Mouse (Mus musculus) forebrain, embryonic 15.5 days (tissue): ENCODE measurements around the gene Rpl27a. TPM values are rescaled to one million over a fixed set of nuclear protein-coding genes. Genes with fewer than 3 reads are reported as not detected.

Source experiments
- ATAC-seq: fragments of 200-750 bp; cut with Nextera tagmentation; replicated peaks from 2 replicates; pipeline ENCODE4 v1.8.0; 2017; ENCODE audit warnings: mild to moderate bottlenecking, moderate TSS enrichment, moderate library complexity
- H3K27ac ChIP-seq: fragments of 300-500 bp; sonication (generic); replicated peaks from 2 replicates; pipeline ENCODE4 v1.5.1; 2015; ENCODE audit warnings: mild to moderate bottlenecking, inconsistent platforms
- H3K27me3 ChIP-seq: fragments of 300-500 bp; sonication (generic); 2 replicates; pipeline ENCODE4 v1.6.1; 2015; ENCODE audit warnings: inconsistent platforms
- H3K36me3 ChIP-seq: fragments of 300-500 bp; sonication (generic); 2 replicates; pipeline ENCODE4 v1.6.1; 2015; ENCODE audit warnings: mild to moderate bottlenecking, inconsistent platforms
- H3K4me1 ChIP-seq: fragments of 300-500 bp; sonication (generic); 2 replicates; pipeline ENCODE4 v1.6.1; 2015; ENCODE audit warnings: inconsistent platforms
- H3K4me2 ChIP-seq: fragments of 300-500 bp; sonication (generic); replicated peaks from 2 replicates; pipeline ENCODE4 v1.6.1; 2015; ENCODE audit warnings: mild to moderate bottlenecking, inconsistent platforms
- H3K4me3 ChIP-seq: fragments of 300-500 bp; sonication (generic); 2 replicates; pipeline ENCODE4 v1.5.1; 2015; ENCODE audit warnings: mild to moderate bottlenecking, inconsistent platforms
- H3K9ac ChIP-seq: fragments of 300-500 bp; sonication (generic); replicated peaks from 2 replicates; pipeline ENCODE4 v1.6.1; 2015; ENCODE audit warnings: mild to moderate bottlenecking, inconsistent platforms
- H3K9me3 ChIP-seq: fragments of 300-500 bp; sonication (generic); 2 replicates; pipeline ENCODE4 v1.6.1; 2016; ENCODE audit warnings: inconsistent platforms
- WGBS: fragments of 180-500 bp; shearing (Covaris S2); methylation state at CpG from one replicate; pipeline ENCODE4 v1.1.7; 2015; ENCODE audit warnings: mixed read lengths; 5-methylcytosine and 5-hydroxymethylcytosine counted together
- polyA plus RNA-seq: library from polyadenylated mRNA; unstranded; fragments of >200 nt; fragmentation: Nextera tagmentation; extraction: Ambion mirVana; gene quantifications from 2 replicates; pipeline ENCODE4 v1.2.1, GENCODE M21; 2015

Rpl27a gene
- polyA plus RNA-seq, 1 experiment from 2014 or later, result 86.3 TPM

DNA sequence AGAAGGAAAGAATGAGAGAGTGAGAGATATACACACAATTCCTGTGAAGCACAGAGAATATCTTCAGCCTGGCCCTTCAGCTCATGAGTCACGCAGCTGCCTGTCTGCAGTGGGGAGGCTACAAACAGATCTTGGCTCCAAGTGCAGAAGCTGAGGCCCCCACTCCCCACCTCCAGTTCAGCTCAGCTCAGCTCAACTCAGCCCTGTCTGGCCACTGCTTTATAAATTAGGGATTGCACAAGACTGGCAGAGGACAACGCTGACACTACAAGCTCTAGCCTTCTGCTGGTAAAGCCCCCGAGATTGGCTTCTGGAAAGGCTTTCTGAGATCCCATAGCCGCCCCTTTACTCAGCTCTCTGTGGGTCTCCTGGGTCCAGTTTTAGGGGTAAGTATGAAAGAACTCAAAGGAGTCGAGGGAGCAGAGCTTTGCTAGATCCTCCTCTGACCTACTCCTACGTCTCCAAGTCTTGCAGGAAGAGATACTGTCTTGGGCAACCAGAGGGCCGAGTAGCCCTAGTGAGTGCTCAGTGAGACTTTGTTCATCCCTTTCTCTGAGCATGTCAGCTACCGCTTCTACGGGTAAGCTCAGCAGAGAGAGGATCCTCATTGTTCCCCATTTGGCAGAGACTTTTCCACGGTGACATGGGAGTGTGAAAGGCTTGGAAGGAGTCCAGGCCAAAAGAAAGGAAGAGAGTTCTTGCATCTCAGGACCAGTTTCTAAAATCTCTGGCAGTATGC, 26.5 kb downstream of the Rpl27a start:
- H3K27ac ChIP-seq, result no peak overlapping the region
- no peaks in the 10 kb centered on the region for H3K4me1 ChIP-seq
- H3K9ac ChIP-seq, result no peak overlapping the region
- H3K36me3 ChIP-seq, result no peaks in the 10 kb centered on the region
- H3K9me3 ChIP-seq, result no peaks in the 10 kb centered on the region
- no peaks in the 10 kb centered on the region for H3K27me3 ChIP-seq
- 66% methylated on average over 10 of the region's 10 CpGs for WGBS
- no peak overlapping the region for H3K4me2 ChIP-seq
- H3K4me3 ChIP-seq, result no peak overlapping the region
- no peak for ATAC-seq

DNA sequence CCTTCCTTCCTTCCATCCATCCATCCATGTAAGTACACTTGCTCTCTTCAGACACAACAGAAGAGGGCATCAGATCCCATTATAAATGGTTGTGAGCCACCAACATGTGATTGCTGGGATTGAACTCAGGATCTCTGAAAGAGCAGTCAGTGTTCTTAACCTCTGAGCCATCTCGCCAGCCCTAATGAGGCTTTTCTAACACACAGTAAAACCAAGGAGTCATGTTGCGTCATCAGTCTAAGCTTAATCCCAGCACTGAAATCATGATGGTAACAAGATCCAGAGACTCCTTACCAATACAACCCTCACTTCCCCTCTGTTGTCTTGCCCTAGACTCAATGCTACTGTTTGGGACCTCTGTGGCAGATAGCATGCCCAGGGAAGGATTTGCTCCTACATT, 27.2 kb downstream of the Rpl27a start:
- ATAC-seq, result no peak
- Histone ChIP-seq H3K27ac (no peak overlapping the region), H3K9me3 (no peaks in the 10 kb centered on the region), H3K4me2 (no peak overlapping the region), H3K36me3 (no peaks in the 10 kb centered on the region), H3K9ac (no peak overlapping the region), H3K4me1 (no peaks in the 10 kb centered on the region), H3K27me3 (no peaks in the 10 kb centered on the region), H3K4me3 (no peak overlapping the region)
- WGBS, result 88% methylated on average over 2 of the region's 2 CpGs

DNA sequence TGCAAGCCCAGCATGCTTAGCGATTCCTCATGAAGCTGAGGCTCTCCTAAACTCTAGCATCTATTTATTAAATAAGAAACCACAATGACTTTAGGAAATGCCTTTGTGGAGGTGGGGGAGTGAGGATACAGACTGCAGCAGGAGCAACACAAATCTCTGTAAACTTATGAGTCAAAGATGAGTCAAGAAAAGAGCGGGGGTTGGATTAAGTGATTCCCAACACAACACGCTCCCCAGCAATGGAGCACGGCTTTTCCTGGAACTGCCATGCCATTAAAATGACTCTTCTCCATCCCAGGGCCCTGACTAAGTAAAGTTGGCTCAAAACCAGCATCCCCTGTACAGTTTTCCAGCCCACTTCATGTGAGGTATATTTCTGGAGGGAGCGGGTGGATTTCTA, 27.8 kb downstream of the Rpl27a start:
- Histone ChIP-seq H3K4me1 (no peaks in the 10 kb centered on the region), H3K9me3 (no peaks in the 10 kb centered on the region), H3K36me3 (no peaks in the 10 kb centered on the region), H3K27me3 (no peaks in the 10 kb centered on the region), H3K9ac (no peak overlapping the region), H3K4me3 (no peak overlapping the region), H3K27ac (no peak overlapping the region), H3K4me2 (no peak overlapping the region)
- ATAC-seq, result no peak
- 93% methylated on average over 5 of the region's 5 CpGs for WGBS

DNA sequence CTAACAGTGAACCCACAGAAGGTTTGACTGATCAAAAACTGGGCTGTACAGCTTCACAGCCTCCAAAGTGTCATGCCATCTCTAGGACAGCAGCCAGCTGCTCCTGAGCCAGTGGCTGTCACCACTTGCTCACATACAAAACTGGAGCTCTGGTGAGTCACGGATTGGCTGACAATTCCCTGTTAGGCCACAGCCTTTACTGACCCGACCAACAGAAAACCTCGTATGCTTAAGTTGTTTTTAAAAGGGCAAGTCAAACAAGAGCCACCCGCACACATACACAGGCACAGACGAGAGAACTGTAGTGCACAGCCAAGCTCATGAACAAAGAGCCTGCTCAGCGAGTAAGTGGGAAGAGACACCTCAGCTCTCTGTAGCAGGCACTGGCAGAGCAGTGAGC, 40.6 kb downstream of the Rpl27a start:
- no peak for ATAC-seq
- Histone ChIP-seq H3K36me3 (no peaks in the 10 kb centered on the region), H3K4me2 (no peak overlapping the region), H3K4me3 (no peak overlapping the region), H3K27me3 (no peaks in the 10 kb centered on the region), H3K27ac (no peak overlapping the region), H3K4me1 (peaks cover 12% of the 10 kb centered on the region), H3K9me3 (no peaks in the 10 kb centered on the region), H3K9ac (no peak overlapping the region)
- WGBS, result 31% methylated on average over 6 of the region's 6 CpGs

DNA sequence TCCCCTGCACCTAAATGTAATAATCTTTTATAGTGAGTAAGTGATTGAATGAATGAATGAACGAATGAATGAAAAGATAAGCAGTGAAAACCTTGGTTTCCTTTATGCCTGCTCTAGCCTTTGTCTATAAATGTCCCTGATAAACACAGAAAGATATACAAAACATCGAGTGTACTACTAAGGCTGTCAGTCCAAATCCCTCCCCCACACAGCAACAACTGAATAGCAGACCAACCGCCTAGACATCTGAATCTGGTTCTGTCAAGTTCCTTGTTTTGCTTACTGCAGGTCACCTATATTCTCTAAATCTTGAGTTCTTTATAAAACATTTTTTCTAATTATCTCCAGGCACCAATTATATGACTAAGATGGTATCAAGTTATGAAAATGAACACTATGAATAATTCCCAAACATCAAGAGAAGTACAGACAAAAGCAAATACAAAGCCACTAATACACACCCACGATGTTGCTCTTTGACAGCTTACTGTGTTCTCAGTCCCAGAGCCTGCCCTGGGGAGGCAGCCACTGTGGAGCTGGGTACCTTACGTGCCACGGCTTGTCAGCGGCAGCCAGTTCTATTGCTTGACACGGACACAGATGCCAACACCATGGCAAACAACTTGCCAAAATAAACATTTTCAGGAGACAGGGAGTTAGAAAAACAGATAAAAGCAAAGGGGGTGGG, 42.7 kb downstream of the Rpl27a start:
- no peaks in the 10 kb centered on the region for H3K36me3 ChIP-seq
- no peaks in the 10 kb centered on the region for H3K9me3 ChIP-seq
- ATAC-seq, result no peak
- 58% methylated on average over 8 of the region's 8 CpGs for WGBS
- H3K9ac ChIP-seq, result no peak overlapping the region
- no peaks in the 10 kb centered on the region for H3K27me3 ChIP-seq
- no peak overlapping the region for H3K27ac ChIP-seq
- H3K4me3 ChIP-seq, result no peak overlapping the region
- H3K4me2 ChIP-seq, result no peak overlapping the region
- peaks cover 12% of the 10 kb centered on the region for H3K4me1 ChIP-seq

DNA sequence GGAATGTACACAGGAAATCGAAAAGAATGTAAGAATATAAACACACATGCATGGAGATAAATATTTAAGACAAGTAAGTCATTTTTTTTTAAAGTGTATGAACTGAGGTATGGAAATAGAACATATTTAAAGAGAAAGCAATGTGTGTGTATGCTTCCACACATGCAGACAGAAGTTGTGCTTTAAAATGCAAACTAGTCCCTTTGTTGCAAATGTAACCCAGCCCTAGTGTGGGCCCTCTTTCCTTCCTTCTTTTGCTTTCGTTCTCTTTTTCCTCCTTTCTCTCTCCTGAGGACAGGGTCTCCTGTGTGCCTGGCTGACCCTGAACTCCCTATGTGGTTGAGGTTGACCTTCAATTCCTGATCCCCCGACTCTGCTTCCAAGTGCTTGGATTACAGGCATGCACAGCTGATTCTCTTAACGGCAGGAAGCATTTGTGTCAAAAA, 43.2 kb downstream of the Rpl27a start:
- H3K9me3 ChIP-seq, result no peaks in the 10 kb centered on the region
- WGBS, result 64% methylated on average over 4 of the region's 4 CpGs
- H3K27me3 ChIP-seq, result no peaks in the 10 kb centered on the region
- ATAC-seq, result no peak
- H3K36me3 ChIP-seq, result no peaks in the 10 kb centered on the region
- H3K4me1 ChIP-seq, result peaks cover 12% of the 10 kb centered on the region
- H3K4me3 ChIP-seq, result no peak overlapping the region
- no peak overlapping the region for H3K27ac ChIP-seq
- H3K4me2 ChIP-seq, result no peak overlapping the region
- H3K9ac ChIP-seq, result no peak overlapping the region

DNA sequence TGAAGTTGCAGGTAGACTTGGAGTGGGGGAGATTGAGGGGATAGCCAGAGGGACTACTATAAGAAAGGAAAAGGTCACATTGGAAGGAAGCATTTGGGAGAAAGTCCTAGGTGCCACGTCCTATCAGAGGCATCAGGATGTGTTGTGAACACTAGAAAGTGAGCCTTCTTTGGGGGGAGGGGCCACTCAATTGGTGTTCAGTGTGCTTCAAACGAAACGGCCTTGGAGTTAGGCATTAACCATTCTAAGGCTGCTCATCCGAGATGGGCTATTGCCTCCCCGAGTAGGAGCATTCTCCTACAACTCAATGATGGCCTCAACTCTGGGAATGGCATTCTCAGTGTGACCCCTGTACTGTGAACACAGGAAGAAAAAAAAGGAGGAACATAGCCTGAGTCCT, 43.7 kb downstream of the Rpl27a start:
- Histone ChIP-seq H3K27ac (no peak overlapping the region), H3K4me2 (no peak overlapping the region), H3K4me3 (no peak overlapping the region), H3K36me3 (no peaks in the 10 kb centered on the region), H3K27me3 (no peaks in the 10 kb centered on the region), H3K9ac (no peak overlapping the region), H3K4me1 (peaks cover 12% of the 10 kb centered on the region), H3K9me3 (no peaks in the 10 kb centered on the region)
- ATAC-seq, result no peak
- WGBS, result 73% methylated on average over 5 of the region's 5 CpGs

DNA sequence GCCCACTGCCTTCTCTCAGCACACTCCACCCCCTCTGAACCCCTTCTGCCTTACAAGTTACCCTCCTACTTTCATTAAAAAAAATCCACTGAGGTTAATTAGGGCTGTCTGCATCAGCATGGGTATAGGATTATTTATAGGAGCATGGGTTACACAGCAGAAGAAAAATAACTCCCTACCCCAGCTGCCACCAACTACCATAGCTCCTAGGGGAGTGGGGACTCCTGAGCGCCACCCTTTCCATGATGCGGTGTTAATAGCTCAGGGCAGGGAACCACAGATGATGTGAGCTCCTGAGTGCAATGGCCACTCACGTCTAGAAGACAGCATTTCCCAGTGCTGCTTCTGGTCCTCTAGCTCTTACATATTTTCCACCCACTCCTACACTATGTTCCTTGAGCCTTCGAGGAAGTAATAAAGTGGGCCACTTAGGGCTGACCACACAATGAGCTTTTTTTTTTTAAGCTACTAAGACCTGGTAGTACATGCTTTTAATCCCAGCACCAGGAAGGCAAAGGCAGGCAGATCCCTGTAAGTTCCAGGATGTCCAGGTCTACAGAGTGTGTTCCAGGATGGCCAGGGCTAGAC, 44.9 kb downstream of the Rpl27a start:
- H3K9me3 ChIP-seq, result no peaks in the 10 kb centered on the region
- no peak overlapping the region for H3K4me3 ChIP-seq
- ATAC-seq, result no peak
- H3K27ac ChIP-seq, result no peak overlapping the region
- H3K4me2 ChIP-seq, result no peak overlapping the region
- no peaks in the 10 kb centered on the region for H3K36me3 ChIP-seq
- H3K9ac ChIP-seq, result no peak overlapping the region
- WGBS, result 84% methylated on average over 4 of the region's 4 CpGs
- H3K4me1 ChIP-seq, result peaks cover 12% of the 10 kb centered on the region
- H3K27me3 ChIP-seq, result no peaks in the 10 kb centered on the region

DNA sequence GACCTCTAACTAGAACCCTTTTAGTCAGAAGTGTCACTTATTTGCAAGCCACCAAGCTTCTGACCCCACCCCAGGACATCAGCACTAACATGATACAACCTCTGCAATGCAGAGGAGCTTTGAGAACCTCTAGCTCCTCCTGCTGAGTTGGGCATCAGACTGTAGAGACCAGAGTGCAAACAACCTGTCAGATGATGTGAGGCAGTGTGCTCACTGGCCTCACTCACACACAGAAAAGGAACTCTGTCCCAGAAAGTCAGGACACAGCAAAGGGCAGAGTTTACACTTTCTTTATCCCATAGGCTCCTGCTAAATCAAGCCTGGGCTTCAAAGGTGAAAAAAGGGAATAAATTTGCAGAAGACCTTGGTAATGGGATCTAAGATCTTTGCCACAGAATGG, 47.4 kb downstream of the Rpl27a start:
- no peak overlapping the region for H3K9ac ChIP-seq
- no peak for ATAC-seq

DNA sequence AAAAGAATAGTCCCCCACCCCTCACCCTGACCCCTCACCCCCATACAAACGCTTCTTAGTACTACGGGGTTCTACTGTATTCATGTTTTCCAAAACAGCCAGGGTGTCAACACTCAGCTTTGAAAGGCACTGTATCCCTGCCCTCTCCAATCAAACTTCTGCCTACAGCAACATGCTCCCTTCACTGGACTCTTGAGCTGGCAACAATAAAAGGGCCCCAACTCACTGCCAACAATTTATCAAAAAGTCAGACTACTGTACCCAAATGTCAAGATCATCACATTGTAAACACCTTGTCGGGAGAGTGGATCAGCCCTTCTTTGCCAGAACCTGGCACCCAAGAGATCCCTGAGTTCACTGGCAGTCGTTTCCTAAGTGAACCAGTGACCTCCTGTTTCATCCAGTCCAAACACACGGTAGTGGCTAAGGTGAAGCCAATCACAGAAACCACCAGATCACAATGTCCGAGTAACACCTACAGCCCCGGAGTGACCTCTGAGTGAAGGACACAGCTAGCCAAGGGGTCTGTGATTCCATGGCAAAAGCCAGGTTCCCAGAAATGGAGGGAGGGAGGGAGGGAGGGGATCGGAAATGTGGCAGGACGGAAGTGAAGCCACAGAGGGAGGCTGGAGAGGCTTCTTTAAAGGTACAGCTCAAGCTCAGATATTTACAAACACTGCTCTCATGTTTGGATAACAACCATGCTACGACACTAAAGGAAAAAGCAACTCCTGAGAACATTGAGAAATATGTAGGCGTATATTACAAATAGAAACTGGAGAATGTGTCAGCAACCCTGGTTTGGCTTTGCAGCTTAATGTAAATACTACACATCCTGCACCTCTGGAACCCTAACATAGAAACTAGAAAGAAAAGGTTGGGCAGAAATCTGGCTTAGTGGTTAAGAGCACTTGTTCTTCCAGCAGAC, 48.2 kb downstream of the Rpl27a start:
- Histone ChIP-seq H3K27me3 (no peaks in the 10 kb centered on the region), H3K36me3 (no peaks in the 10 kb centered on the region), H3K4me3 (no peak overlapping the region), H3K9ac (no peak overlapping the region), H3K4me1 (peaks cover 3% of the 10 kb centered on the region; the same call in 1 of the 2 replicates), H3K27ac (no peak overlapping the region), H3K4me2 (no peak overlapping the region), H3K9me3 (no peaks in the 10 kb centered on the region)
- no peak for ATAC-seq
- 82% methylated on average over 11 of the region's 11 CpGs for WGBS

More for the DNA sequence above, 47.4 kb downstream of the Rpl27a start:
- H3K27ac ChIP-seq, result no peak overlapping the region
- no peaks in the 10 kb centered on the region for H3K9me3 ChIP-seq
- no peak overlapping the region for H3K4me2 ChIP-seq
- H3K36me3 ChIP-seq, result no peaks in the 10 kb centered on the region
- no peak overlapping the region for H3K4me3 ChIP-seq
- peaks cover 6% of the 10 kb centered on the region; the same call in 1 of the 2 replicates for H3K4me1 ChIP-seq
- H3K27me3 ChIP-seq, result no peaks in the 10 kb centered on the region

DNA sequence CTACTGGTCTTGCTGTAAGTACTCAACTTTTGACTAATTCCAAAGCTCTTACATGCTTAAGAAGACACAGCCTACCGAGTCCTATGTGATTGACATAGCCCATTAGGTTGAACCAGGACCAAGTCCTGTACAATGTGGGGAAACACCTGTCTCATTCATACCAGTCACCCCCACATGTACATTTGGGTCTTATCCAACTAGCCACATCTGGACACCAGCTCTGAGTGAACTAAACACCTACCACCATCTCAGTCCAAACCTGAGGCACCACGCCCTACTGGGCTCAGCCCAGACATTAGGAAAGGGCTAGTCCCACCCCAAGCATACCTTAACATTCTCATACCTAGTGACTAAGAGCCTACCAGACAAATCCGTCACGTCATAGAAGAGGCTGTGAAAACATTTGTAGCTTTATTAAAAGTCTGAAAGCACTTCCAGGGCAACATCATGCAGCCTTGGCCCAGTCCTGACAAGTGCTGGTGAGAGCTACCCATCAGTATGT, 49.5 kb downstream of the Rpl27a start:
- no peaks in the 10 kb centered on the region for H3K4me1 ChIP-seq

More for the DNA sequence above, 49.5 kb downstream of the Rpl27a start:
- Histone ChIP-seq H3K27ac (no peak overlapping the region), H3K36me3 (no peaks in the 10 kb centered on the region), H3K27me3 (no peaks in the 10 kb centered on the region), H3K9ac (no peak overlapping the region), H3K4me2 (no peak overlapping the region), H3K9me3 (no peaks in the 10 kb centered on the region), H3K4me3 (no peak overlapping the region)
- no peak for ATAC-seq
- WGBS, result 94% methylated on average over 4 of the region's 4 CpGs
